Mouse (Mus musculus) lung, adult 2 months (tissue): ENCODE measurements around the gene Nrxn3.

Experiments
- CTCF ChIP-seq: fragments of 200-500 bp; IDR thresholded peaks from 2 replicates; pipeline ENCODE4 v1.5.1; 2011; ENCODE audit warnings: mild to moderate bottlenecking, low read length, control low read depth; ENCODE audit not compliant: insufficient read depth
- POLR2A ChIP-seq: fragments of 200-500 bp; IDR thresholded peaks from 2 replicates; pipeline ENCODE4 v1.6.1; 2011; ENCODE audit warnings: low read depth, mild to moderate bottlenecking, control low read depth, low read length, borderline replicate concordance; ENCODE audit errors: extremely low read depth

DNA sequence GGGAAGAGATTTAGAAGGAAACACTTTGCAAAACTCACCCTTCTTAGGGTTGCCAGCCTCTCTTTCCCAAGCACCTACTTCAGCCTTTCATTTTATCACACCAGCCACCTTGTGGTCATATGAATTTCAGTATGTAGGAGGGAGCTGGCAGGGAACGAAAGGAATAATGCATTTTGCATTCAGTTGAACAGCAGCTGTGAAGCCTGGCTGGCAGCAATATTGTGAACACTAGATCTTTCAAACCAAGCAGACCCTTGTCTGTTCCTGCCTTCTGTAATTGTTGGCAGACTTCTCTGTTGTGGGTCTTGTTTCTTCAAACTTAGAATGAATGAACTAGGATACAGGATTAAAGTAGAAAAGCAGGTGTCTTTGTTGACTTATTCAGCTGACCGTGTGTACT lies 946.2 kb downstream of the Nrxn3 start:
- no peak for TF ChIP-seq CTCF
- no peak for TF ChIP-seq POLR2A
